Mouse (Mus musculus): Measurements from ENCODE around the gene Pgrmc2. TPM values are rescaled to one million over a fixed set of nuclear protein-coding genes. Genes with fewer than 3 reads are reported as not detected.

Gene Pgrmc2
- total RNA-seq, 2 experiments from 2014 or later: 31.8 to 36.0 TPM

GRCm38 (mm10) chr3:41080724-41081123 lies 2.1 kb downstream of the Pgrmc2 start:
- intact Hi-C loops (cut with DNase I): loop anchor here (5.0 to 10.0 kb wide), 4 partner anchors 188 to 662 kb away; partner anchors contain the start of genes D3Ertd751e and Sclt1

GRCm38 (mm10) chr3:41078673-41079072 lies 4.2 kb downstream of the Pgrmc2 start:
- DNase-seq: no peak
- intact Hi-C loops (cut with DNase I): no loop called here

More at GRCm38 (mm10) chr3:41080724-41081123, 2.1 kb downstream of the Pgrmc2 start:
- DNase-seq: no peak

GRCm38 (mm10) chr3:41075376-41075775 lies 7.5 kb downstream of the Pgrmc2 start:
- DNase-seq: no peak
- intact Hi-C loops (cut with DNase I): no loop called here

- intact Hi-C loops (cut with DNase I): no loop called here
Observed at GRCm38 (mm10) chr3:41070519-41070918, 12.3 kb downstream of the Pgrmc2 start.

GRCm38 (mm10) chr3:41065320-41065719 lies 17.5 kb downstream of the Pgrmc2 start:
- intact Hi-C loops (cut with DNase I): no loop called here
- no peak for DNase-seq

More at GRCm38 (mm10) chr3:41070519-41070918, 12.3 kb downstream of the Pgrmc2 start:
- no peak for DNase-seq

- no peak for DNase-seq
- intact Hi-C loops (cut with DNase I): no loop called here
Observed at GRCm38 (mm10) chr3:41062758-41063157, 20.1 kb downstream of the Pgrmc2 start.

GRCm38 (mm10) chr3:41061831-41062565 lies 20.8 kb downstream of the Pgrmc2 start:
- intact Hi-C loops (cut with DNase I): no loop called here
- DNase-seq: no peak

GRCm38 (mm10) chr3:41059249-41059648 lies 23.6 kb downstream of the Pgrmc2 start:
- intact Hi-C loops (cut with DNase I): no loop called here
- no peak for DNase-seq

- DNase-seq: no peak
- intact Hi-C loops (cut with DNase I): no loop called here
Observed at GRCm38 (mm10) chr3:41058395-41058794, 24.5 kb downstream of the Pgrmc2 start.

GRCm38 (mm10) chr3:41053334-41053733 lies 29.5 kb downstream of the Pgrmc2 start:
- DNase-seq: no peak
- intact Hi-C loops (cut with DNase I): no loop called here

GRCm38 (mm10) chr3:41047838-41048237 lies 35.0 kb downstream of the Pgrmc2 start:
- intact Hi-C loops (cut with DNase I): loop anchor here (10.0 kb wide), 1 partner anchor 117 kb away; no protein-coding TSS in a partner anchor
- DNase-seq: no peak

GRCm38 (mm10) chr3:41043756-41044354 lies 39.0 kb downstream of the Pgrmc2 start:
- intact Hi-C loops (cut with DNase I): loop anchor here (10.0 kb wide), 1 partner anchor 121 kb away; no protein-coding TSS in a partner anchor
- no peak for DNase-seq

GRCm38 (mm10) chr3:41042195-41042938 lies 40.5 kb downstream of the Pgrmc2 start:
- intact Hi-C loops (cut with DNase I): loop anchor here (10.0 kb wide), 1 partner anchor 122 kb away; no protein-coding TSS in a partner anchor
- DNase-seq: no peak

- DNase-seq: no peak
- intact Hi-C loops (cut with DNase I): loop anchor here (10.0 kb wide), 1 partner anchor 124 kb away; no protein-coding TSS in a partner anchor
Observed at GRCm38 (mm10) chr3:41041241-41041640, 41.6 kb downstream of the Pgrmc2 start.

GRCm38 (mm10) chr3:41038297-41038916 lies 44.4 kb downstream of the Pgrmc2 start:
- no peak for DNase-seq
- intact Hi-C loops (cut with DNase I): no loop called here

GRCm38 (mm10) chr3:41031286-41032210 lies 51.3 kb downstream of the Pgrmc2 start:
- intact Hi-C loops (cut with DNase I): no loop called here
- DNase-seq: no peak

- intact Hi-C loops (cut with DNase I): no loop called here
- no peak for DNase-seq
Observed at GRCm38 (mm10) chr3:41030705-41031104, 52.1 kb downstream of the Pgrmc2 start.

- intact Hi-C loops (cut with DNase I): no loop called here
- DNase-seq: peak in 1 of 2 experiments; percentile 5
Observed at GRCm38 (mm10) chr3:41021980-41022379, 60.9 kb downstream of the Pgrmc2 start.

- intact Hi-C loops (cut with DNase I): no loop called here
Observed at GRCm38 (mm10) chr3:41020687-41021086, 62.2 kb downstream of the Pgrmc2 start.

More at GRCm38 (mm10) chr3:41020687-41021086, 62.2 kb downstream of the Pgrmc2 start:
- DNase-seq: no peak
